8 mouse cellular contexts compared by ENCODE assay signal in the genomic region with DNA sequence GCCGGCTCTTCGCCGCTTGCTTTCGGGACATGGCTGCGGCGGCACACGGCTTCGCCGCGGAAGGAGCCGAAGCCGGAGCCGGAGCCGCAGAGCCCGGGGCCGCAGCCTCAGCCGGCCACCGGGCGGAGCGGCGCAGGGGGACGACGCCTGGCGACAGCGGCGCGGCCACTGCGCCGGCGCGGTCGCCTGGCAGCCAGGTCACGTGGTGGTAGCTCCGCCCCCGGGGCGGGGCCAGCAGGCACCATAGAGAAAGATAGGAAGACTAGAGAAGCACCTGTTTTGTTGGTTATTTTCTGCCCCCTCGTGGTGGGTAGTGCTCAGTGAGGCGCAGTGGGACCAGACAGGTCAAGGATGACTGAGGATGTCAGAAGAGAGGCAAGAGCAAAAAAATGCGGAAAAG. TPM values are rescaled to one million over a fixed set of nuclear protein-coding genes. Genes with fewer than 3 reads are reported as not detected.
A peak's percentile ranks its signal among the peaks of the same experiment; 100 is the strongest.
DNase-seq lines count a peak whose midpoint lies in the region; ATAC-seq lines count a peak whose summit lies in the region.

Otud3 (minus strand) TSS at position 149 of the 400 bp plus-strand sequence.

- ATAC-seq in hematopoietic stem cell, adult 5-6 weeks (replicated peaks in 1 of 2; ENCODE audit: insufficient read depth in 1 of 2, low FRiP score in 2 of 2, low TSS enrichment in 1 of 2, low read depth in 1 of 2, poor library complexity in 2 of 2, severe bottlenecking in 2 of 2), result peak; percentile 90 to 94
- peak; percentile 99 for ATAC-seq in lung, embryonic 16.5 days (ENCODE audit: low read depth)

- peaks cover 2% of the 10 kb centered on the region; the same call in 1 of the 2 replicates for H3K9me3 ChIP-seq in lung, embryonic 16.5 days (ENCODE audit: control insufficient read depth, low read length)

- peak within 1 kb of the TSS; percentile 90 for H3K9ac ChIP-seq in lung, embryonic 16.5 days (ENCODE audit: low read length)

- H3K4me3 ChIP-seq in lung, embryonic 16.5 days (ENCODE audit: low read length), result peak within 1 kb of the TSS; percentile 91

- WGBS in lung, embryonic 16.5 days, result under 1% methylated on average over 39 of the region's 39 CpGs

- no peak within 1 kb of the TSS; the same call in 1 of the 2 replicates for H3K27ac ChIP-seq in lung, embryonic 16.5 days (ENCODE audit: low read length)

- H3K4me2 ChIP-seq in lung, embryonic 16.5 days (ENCODE audit: low read depth, low read length), result peak within 1 kb of the TSS; percentile 97

- H3K36me3 ChIP-seq in lung, embryonic 16.5 days (ENCODE audit: control insufficient read depth, insufficient read depth, low read length), result peaks cover 2% of the 10 kb centered on the region; the same call in 1 of the 2 replicates

- no peaks in the 10 kb centered on the region for H3K27me3 ChIP-seq in lung, embryonic 16.5 days (ENCODE audit: control insufficient read depth, insufficient read depth, low read depth, low read length)

- H3K4me1 ChIP-seq in lung, embryonic 16.5 days (replicated peaks; ENCODE audit: control insufficient read depth, insufficient read depth, low read length), result peaks cover 6% of the 10 kb centered on the region

- DNase-seq in MEL-GATA-1-ER (ENCODE audit: extremely low read depth, low read depth), result peak; percentile 80
- DNase-seq in cerebellum, adult 8-10 months, result peak; percentile 97
- peak; percentile 94 for DNase-seq in forelimb bud, embryonic 11.5 days (ENCODE audit: low read depth, low spot score)
- peak; percentile 95 for DNase-seq in layer of hippocampus, adult 9-10 months (ENCODE audit: low spot score)
- DNase-seq in ovary, postnatal 10 days (ENCODE audit: low spot score), result peak; percentile 88
- peak; percentile 90 to 95 for DNase-seq in thymus, postnatal 10 days (ENCODE audit: low spot score in 2 of 2)

RNA-seq across cellular contexts. Expression of gene Otud3, which starts in this region (rescaled TPM):
- 10.4 and 12.3 TPM in 2 replicates for total RNA-seq in hematopoietic stem cell, adult 5-6 weeks (2017)
- polyA plus RNA-seq in lung, embryonic 16.5 days (2015; fragmentation: Nextera tagmentation; extraction: Ambion mirVana), result 3.1 TPM in 2 replicates
